Mouse (Mus musculus): ENCODE data around the gene Slc35b1.
"Not testable (repeated sequence)": the region's sequence is repeated elsewhere in the genome, so short reads cannot be mapped to it uniquely, and the experiment has no call there.

The Slc35b1 gene

DNA sequence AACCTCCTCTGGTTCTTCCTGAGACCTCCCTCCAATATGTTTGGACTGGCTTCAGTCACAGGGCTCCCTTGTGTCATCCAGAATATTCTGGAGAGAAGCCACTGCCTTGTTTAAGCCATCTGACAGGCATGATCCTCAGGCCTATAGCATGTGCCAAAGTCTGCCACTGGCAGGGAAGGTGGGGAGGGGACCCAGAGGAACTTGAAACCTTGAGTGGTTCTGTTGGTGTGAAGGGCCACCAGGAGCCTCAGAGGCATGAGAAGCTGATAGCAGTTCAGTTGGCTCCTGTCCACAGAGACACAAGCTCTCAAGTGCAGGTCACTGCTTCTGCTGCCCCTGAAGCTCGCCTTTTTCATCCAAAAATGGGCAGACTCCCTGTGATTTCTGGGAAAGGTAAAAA lies 12.1 kb downstream of the Slc35b1 start:
- peak; percentile 81 to 83 for DNase-seq

GRCm38 (mm10) chr11:95397843-95398835 lies 13.6 kb downstream of the Slc35b1 start:
- peak; percentile 93 to 97 for DNase-seq

GRCm38 (mm10) chr11:95399520-95400020 lies 15.1 kb downstream of the Slc35b1 start:
- peak; percentile 63 to 68 for DNase-seq

DNA sequence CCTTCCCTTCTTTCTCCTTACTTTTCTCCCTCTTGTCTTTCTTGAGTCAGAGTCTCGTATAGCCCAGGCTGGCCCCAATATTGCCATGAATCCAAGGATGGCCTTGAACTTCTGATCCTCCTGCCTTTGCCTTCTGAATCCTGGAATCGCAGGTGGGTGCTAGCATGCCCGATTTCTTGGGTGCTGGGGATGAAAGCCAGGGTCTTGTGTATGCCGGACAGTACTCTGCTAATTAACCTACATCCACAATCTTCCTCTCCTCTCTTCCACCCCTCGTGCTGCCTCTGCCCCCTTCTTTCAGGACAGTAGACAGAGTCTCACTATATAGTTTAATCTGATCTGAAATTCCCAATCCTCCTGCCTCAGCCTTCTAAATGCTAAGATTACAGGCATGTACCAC lies 17.1 kb downstream of the Slc35b1 start:
- DNase-seq = no peak

- DNase-seq = peak; percentile 93 to 95
Measured at GRCm38 (mm10) chr11:95402196-95402595, 17.7 kb downstream of the Slc35b1 start.

- no peak for DNase-seq
Measured at GRCm38 (mm10) chr11:95402658-95403101, 18.2 kb downstream of the Slc35b1 start.

- DNase-seq = peak; percentile 70 to 82
Measured at GRCm38 (mm10) chr11:95403382-95404340, 19.2 kb downstream of the Slc35b1 start.

GRCm38 (mm10) chr11:95405771-95406170 lies 21.3 kb downstream of the Slc35b1 start:
- no peak for DNase-seq

DNA sequence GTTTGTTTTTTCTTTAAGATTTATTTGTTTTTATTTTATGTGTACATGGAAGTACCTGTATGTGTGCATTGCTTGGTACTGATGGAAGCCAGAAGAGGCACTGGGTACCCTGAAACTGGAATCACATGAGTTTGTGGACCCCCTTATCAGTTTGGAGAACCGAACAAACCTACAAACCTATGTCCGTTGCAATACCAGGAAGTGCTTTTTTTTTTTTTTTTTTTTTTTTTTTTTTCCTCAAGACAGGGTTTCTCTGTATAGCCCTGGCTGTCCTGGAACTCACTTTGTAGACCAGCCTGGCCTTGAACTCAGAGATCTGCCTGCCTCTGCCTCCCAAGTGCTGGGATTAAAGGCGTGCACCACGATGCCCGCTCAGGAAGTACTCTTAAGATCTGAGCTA lies 21.9 kb downstream of the Slc35b1 start:
- not testable (repeated sequence) for DNase-seq

DNA sequence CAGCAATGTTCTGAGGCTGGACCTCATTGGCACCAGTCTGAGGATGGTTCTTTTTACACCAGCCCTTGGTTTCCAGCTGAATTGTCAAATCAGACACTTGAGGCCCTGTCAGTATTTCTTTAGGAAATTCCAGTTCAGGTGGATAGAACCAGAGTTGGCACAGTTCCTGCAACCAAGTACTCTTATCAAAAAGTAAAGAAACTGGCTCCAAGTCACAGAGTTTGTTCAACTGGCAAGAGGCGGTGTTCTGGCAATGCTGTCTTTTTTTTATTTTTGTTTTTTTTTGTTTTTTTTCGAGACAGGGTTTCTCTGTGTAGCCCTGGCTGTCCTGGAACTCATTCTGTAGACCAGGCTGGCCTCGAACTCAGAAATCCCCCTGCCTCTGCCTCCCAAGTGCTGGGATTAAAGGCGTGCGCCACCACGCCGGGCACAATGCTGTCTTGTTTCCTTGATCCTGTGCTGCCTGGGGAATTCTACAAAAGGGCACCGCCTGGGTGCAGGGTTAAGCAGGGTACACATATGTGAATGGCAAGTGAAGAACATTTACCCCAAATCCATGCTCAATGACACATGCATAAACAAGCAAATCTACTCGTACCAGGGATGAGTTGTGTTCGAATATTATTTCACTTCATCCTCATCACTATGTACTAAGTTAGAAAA lies 25.1 kb downstream of the Slc35b1 start:
- DNase-seq = no peak

GRCm38 (mm10) chr11:95411453-95412013 lies 27.0 kb downstream of the Slc35b1 start:
- DNase-seq = peak; percentile 37 to 53

- DNase-seq = peak; percentile 52 to 61
Measured at GRCm38 (mm10) chr11:95412615-95413014, 28.1 kb downstream of the Slc35b1 start.

- DNase-seq = peak; percentile 92 to 94
Measured at GRCm38 (mm10) chr11:95413641-95414535, 29.4 kb downstream of the Slc35b1 start, which contains the start of gene Spop. Gene Spop (plus strand): TSS chr11:95414080.

DNA sequence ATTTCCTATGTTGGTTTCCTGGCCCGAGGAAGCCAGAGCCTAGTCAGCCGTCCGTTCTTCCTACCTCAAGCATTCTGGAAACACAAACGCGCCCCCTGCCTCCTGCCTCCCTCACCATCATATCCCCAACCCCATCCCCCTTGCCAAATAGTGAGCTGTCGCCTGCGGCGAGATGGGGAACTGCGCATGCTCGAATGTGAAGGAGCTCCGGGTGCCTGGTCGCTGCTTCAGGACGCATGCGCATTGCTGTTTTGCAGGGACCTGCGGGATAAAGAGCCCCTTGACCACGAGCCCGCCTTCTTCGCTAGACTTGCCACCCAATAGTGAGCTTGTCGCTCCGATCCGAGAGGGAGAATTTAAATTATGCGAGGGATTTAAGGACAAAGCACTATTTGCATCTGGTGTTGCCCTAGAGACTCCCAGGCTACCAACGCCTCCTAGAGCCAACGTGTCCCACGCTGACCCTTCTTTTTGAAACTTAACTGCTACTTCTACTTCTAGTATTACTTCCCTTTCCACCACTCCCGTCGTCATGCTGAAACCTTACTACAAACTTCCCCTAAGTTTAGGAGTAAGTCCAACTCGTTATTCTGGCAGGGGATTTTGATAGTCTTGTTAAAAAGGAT lies 30.2 kb downstream of the Slc35b1 start:
- peak; percentile 98 to 99 for DNase-seq

GRCm38 (mm10) chr11:95415931-95416330 lies 31.4 kb downstream of the Slc35b1 start:
- no peak for DNase-seq

- DNase-seq = no peak
Measured at GRCm38 (mm10) chr11:95417341-95417740, 32.8 kb downstream of the Slc35b1 start.

DNA sequence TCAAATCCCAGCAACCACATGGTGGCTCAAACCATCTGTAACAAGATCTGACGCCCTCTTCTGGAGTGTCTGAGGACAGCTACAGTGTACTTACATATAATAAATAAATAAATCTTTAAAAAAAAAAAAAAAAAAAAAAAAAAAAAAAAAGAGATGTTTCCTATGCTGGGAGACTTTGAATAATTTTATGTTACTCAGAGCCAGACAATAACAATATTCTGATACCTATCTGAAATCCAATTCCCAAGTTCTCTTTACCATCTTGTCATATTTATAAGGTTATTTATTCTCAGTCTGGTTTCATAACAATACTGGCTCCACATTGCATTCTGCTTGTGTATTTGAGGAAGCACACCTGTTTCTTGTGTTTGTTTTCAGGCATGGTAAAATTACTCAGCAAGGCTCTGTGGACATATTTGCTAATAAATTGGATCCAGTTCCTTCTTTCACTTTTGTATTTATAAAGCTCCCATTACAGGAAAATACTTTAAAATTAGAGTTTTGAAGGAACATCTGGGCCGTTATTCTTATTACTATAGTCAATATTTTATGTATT lies 36.5 kb downstream of the Slc35b1 start:
- no peak for DNase-seq

DNA sequence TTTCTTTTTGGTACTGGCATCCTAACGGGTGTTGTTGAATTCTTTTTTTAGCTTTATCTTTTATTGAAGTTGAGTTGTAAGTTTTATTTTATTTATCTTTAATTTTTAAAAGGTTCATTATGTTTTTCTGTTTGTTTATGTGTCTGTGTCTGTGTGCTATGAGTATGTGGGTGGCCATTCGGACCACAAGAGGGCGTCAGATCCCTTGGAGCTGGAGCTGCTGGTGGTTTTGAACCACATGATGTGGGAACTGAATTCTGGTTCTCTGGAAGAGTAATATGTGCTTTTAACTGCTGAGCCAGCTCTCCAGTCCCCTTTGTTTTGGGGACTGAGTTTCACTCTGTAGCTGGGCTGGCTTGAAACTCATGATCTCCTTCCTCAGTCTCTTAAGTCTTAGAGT lies 39.0 kb downstream of the Slc35b1 start:
- peak; percentile 30 to 36 for DNase-seq

GRCm38 (mm10) chr11:95431344-95431743 lies 46.9 kb downstream of the Slc35b1 start:
- no peak for DNase-seq

DNA sequence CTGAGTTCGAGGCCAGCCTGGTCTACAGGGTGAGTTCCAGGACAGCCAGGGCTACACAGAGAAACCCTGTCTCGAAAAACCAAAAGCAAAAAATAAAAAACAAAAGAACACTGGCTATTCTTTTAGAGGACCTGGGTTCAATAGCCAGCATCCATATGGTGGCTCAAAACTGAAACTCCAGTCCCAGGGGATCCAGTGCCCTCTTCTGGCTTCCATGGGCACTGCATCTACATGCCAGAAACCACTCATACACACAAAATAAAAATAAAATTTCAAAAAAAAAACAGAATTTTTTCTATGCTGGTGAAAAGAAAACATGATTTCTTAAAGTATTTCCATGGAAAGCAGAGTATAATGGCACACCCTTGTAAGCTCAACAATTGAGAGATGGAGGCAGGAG lies 47.7 kb downstream of the Slc35b1 start:
- DNase-seq = peak; percentile 60 to 69
